Mouse (Mus musculus) liver, adult 2 months (tissue): ENCODE measurements around the gene Rergl.

Experiments
- CTCF ChIP-seq: fragments of 200-500 bp; IDR thresholded peaks from 2 replicates; pipeline ENCODE4 v1.5.1; 2011; ENCODE audit warnings: low read depth, low read length, control low read depth
- POLR2A ChIP-seq: fragments of 200-500 bp; IDR thresholded peaks from 2 replicates; pipeline ENCODE4 v1.6.1; 2011; ENCODE audit warnings: low read length, control low read depth; ENCODE audit not compliant: insufficient read depth; ENCODE audit errors: extremely low read depth

DNA sequence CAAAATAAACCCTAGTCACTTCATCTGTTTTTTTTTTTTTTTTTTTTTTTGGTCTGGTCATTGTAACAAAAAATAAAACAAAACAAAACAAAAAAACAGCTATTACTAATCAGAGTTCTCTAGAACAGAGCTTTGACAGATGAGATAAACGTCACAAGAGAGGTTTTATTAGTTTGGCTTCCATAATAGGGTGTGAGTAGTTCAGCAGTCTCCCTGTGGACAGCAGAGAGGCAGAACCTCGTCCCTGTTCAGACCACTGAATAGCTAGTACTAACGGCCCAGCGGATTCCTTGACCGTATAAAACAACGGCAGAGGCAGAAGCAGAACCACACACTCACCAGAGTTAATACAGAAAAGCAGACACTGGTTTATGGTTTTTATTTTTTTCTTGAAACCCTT, 36.8 kb downstream of the Rergl start:
- no peak for TF ChIP-seq CTCF
- no peak for TF ChIP-seq POLR2A
